Mouse (Mus musculus) embryonic fibroblast, embryonic 13.5 days (primary cell): ENCODE measurements around the gene Mrpl4.

Source experiments
- CTCF ChIP-seq: IDR thresholded peaks from 2 replicates; pipeline ENCODE4 v1.5.1; 2011; ENCODE audit warnings: mild to moderate bottlenecking, control low read depth, low read length, moderate library complexity, borderline replicate concordance; ENCODE audit not compliant: insufficient read depth
- POLR2A ChIP-seq: IDR thresholded peaks from 2 replicates; pipeline ENCODE4 v1.6.1; 2011; ENCODE audit warnings: low read depth, mild to moderate bottlenecking, control low read depth, low read length, moderate library complexity

GRCm38 (mm10) chr9:21041308-21041707 is 38.8 kb downstream of the Mrpl4 start:
- TF ChIP-seq POLR2A (no peak), CTCF (no peak)
